Mouse (Mus musculus) thymus, adult 2 months (tissue): ENCODE results near the gene Carmil1.

Experiments used
- CTCF ChIP-seq: fragments of 200-500 bp; IDR thresholded peaks from 2 replicates; pipeline ENCODE4 v1.5.1; 2012; ENCODE audit warnings: mild to moderate bottlenecking, control low read depth, low read length, moderate library complexity, borderline replicate concordance; ENCODE audit not compliant: control insufficient read depth, poor library complexity, insufficient read depth; ENCODE audit errors: extremely low read depth
- POLR2A ChIP-seq: fragments of 200-500 bp; IDR thresholded peaks from 2 replicates; pipeline ENCODE4 v1.6.1; 2012; ENCODE audit warnings: mild to moderate bottlenecking, low read length, control low read depth, moderate library complexity; ENCODE audit not compliant: control insufficient read depth, poor library complexity, insufficient read depth; ENCODE audit errors: extremely low read depth

DNA sequence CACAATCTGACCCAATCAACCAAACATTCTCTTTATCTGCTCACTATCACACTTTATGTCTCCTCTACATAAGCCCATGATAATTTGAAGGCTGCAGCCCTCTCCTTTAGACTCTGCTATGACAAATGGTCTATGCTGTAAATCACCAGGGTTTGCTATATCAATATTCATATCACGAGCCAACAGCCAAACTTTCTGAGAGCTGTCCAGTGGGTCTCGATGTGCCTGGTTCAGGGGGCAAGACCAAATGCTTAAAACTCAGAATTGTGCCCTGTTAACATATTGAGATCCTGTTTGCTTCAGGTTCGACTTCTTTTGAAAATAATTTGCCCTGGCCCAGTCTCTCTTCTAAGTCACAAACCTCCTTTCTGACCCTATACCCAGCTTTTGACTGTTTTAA, 147.7 kb downstream of the Carmil1 start:
- TF ChIP-seq CTCF (no peak), POLR2A (no peak)
